Mouse (Mus musculus): ENCODE data around the gene Ptrh2.
"Not testable (repeated sequence)": the region's sequence is repeated elsewhere in the genome, so short reads cannot be mapped to it uniquely, and the experiment has no call there.

The Ptrh2 gene

DNA sequence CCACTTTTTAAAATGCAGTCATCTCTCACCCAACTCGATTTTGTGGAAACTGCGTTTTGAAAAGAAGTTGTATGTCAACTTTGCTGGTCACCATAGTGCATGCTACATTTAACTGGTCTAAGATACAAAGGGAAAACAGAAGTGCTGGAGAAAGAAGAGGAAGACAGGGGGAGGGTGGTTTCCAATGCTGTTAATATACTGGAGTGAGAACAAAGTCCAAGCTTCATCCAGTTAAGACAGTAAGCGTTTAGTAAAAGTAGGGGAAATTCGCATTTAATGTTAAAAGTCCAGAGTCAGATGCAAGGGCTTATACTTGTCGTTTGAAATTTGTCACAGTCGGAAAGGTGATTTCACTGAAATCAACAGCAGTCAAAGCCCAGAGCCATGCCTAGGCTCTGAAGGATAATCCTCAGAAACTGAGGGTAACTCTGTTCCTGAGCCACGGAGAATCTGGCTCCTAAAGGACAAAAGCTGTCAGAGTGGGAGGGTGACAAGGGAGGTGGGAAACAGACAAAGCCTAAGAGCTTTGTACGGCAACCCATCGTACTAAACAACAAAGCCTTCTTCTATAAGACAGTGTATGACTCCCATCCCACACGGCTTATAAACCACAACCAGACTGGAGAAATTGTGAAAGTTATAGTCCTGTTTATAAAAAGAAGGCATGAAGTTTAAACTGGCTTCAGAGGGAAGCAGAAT, 50.6 kb downstream of the Ptrh2 start:
- no peak for DNase-seq (ENCODE audit: low read depth)

DNA sequence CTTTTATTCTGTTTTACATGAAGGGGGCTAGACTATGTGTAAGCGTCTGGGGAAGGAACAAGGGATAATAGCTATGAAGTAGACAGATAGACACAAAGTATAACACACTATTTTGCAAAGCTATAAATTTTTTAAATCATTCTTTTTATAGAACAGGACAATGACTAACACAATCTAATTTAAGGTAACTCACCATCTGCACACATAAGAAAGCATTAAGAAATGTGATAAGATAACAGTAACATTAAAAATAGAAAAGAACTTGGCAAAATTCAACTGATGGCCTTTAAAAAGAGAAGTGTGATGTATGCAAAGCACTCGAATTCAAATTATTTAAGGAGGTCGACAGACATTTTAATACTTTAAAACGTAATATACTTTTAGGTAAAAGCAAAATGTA, 51.2 kb downstream of the Ptrh2 start:
- no peak for DNase-seq (ENCODE audit: low read depth)

DNA sequence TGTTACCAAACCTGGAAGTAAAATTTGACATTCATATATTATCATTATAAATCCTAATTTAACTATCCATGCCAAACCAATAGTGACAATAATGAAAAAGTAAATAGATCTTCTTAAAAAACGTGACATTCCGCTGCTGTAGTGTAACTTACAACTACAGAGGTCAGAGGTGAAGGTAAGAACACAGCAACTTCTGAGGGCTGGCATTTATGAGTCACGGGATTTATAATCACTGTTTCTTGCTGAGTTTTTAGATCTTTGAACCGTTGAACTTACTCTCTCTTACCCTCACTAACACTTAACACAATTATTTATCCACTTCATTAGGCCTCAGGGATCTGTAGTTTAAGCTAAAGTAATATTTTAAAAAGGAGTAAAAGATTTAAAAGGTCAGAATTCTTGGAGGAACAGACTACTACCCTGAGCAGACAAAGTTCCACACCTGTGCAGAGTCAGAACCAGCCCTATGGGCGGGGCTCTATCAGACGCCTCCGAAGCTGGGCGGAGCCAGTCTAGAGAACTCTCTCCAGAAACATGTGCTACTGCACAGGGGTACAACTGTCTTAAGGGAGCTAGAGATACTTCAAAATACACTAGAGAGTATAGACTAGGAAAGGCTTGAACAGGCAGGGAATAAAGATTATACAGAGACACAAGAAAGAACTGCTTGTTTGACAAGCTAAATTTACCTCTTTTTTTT, 53.7 kb downstream of the Ptrh2 start:
- DNase-seq (ENCODE audit: low read depth): no peak

DNA sequence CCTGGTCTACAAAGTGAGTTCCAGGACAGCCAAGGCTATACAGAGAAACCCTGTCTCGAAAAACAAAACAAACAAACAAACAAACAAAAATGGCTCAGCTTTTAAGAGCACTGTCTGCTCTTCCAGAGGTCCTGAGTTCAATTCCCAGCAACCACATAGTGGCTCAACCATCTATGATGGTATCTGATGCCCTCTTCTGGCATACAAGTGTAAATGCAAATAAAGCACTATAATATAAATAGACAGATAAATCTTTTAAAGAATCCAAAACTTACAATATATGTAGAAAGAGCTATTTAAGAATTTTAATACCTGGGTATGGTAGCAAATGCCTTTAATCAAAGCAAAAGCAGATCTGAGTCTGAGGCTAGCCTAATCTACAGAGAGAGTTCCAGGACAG, 54.5 kb downstream of the Ptrh2 start:
- DNase-seq (ENCODE audit: low read depth): not testable (repeated sequence)

DNA sequence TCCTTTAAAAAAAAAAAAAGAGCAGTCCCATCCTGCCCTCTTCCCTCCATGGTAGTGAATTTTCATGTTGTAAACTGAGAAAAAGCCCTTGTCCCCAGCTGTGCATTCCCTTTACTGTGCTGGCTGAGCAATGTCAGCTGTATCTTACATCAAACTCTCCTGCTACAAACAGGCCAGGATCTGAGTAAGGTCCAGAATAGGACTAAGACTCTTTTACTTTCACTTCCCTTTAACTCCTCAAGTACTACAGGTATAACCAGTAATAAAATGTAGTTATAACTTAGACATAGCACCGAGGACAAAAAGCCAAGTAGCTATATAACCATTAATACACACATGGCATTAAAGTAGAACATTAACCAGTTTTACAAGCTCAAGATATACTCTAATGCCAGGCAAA, 55.2 kb downstream of the Ptrh2 start:
- no peak for DNase-seq (ENCODE audit: low read depth)

DNA sequence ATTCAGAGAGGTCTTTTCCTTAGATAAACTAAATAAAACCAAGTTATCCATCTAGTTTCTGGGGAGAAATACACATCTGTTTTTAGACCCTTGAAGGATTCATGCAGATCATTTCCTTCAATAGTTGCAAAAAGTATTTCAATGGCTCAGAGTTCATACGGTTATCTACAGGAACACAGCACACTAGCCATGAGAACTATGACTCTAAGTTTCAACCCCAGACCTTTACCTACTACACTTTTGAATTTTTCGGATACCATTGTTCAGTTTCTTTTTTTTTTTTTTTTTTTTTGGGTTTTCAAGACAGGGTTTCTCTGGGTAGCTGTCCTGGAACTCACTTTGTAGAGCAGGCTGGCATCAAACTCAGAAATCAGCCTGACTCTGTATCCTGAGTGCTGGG, 55.7 kb downstream of the Ptrh2 start:
- no peak for DNase-seq (ENCODE audit: low read depth)

DNA sequence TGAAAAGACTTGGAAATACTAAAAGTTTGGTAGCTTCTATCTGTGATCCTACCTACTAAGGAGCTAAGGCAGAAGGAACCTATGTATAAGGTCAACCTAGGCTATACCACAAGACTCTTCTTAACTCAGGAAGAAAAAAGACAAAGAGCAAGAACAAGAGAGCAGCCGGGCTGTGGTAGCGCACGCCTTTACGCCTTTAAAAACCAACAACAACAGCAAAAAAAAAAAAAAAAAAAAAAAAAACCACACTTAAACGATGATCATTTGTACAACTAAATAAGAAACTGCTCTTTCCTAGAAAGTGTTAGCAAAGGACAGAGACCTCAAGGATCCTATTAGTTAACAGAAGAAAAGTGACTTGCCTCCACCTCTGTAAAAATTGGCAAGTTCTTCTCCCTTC, 57.7 kb downstream of the Ptrh2 start:
- no peak for DNase-seq (ENCODE audit: low read depth)
